Mouse (Mus musculus) myocyte (in vitro differentiated cells): ENCODE results near the gene Orc3. TPM values are rescaled to one million over a fixed set of nuclear protein-coding genes. Genes with fewer than 3 reads are reported as not detected.

ENCODE experiments used
- H3K27me3 ChIP-seq: one replicate; pipeline ENCODE4 v1.6.1; 2011; ENCODE audit not compliant: control insufficient read depth, insufficient read depth, insufficient read length
- H3K36me3 ChIP-seq: one replicate; pipeline ENCODE4 v1.6.1; 2011; ENCODE audit not compliant: control insufficient read depth, insufficient read depth
- H3K4me2 ChIP-seq: one replicate; pipeline ENCODE4 v1.6.1; 2011; ENCODE audit warnings: low read depth, control low read depth
- H3K4me3 ChIP-seq: one replicate; pipeline ENCODE4 v1.5.1; 2011; ENCODE audit warnings: mild to moderate bottlenecking, control low read depth, moderate library complexity
- H3K79me2 ChIP-seq: one replicate; pipeline ENCODE4 v1.6.1; 2011; ENCODE audit not compliant: control insufficient read depth, insufficient read depth
- H3ac ChIP-seq: one replicate; pipeline ENCODE4 v1.6.1; 2011; ENCODE audit not compliant: control insufficient read depth, insufficient read length
- CEBPB ChIP-seq: IDR thresholded peaks from 2 replicates; pipeline ENCODE4 v1.6.1; 2011; ENCODE audit warnings: mild to moderate bottlenecking, moderate library complexity; ENCODE audit not compliant: poor library complexity, insufficient read depth, severe bottlenecking
- E2F4 ChIP-seq: IDR thresholded peaks from one replicate; pipeline ENCODE4 v1.6.1; 2011; ENCODE audit warnings: mild to moderate bottlenecking, control low read depth, moderate library complexity; ENCODE audit not compliant: insufficient read depth
- MAX ChIP-seq: IDR thresholded peaks from one replicate; pipeline ENCODE4 v1.6.1; 2011; ENCODE audit warnings: low read depth, mild to moderate bottlenecking, control low read depth
- MYOD1 ChIP-seq, 3 experiments: IDR thresholded peaks; one replicate each; pipeline ENCODE4 v1.6.1; 2011; ENCODE audit warnings: control low read depth in 2 of 3, low read depth in 2 of 3, mild to moderate bottlenecking in 2 of 3, moderate library complexity in 1 of 3; ENCODE audit not compliant: insufficient read length in 2 of 3, control insufficient read depth in 1 of 3
- MYOG ChIP-seq, 3 experiments: IDR thresholded peaks; one replicate each; pipeline ENCODE4 v1.6.1; 2011; ENCODE audit warnings: control low read depth in 2 of 3, low read depth in 2 of 3, mild to moderate bottlenecking in 2 of 3; ENCODE audit not compliant: insufficient read length in 2 of 3, control insufficient read depth in 1 of 3, insufficient read depth in 1 of 3
- POLR2A ChIP-seq: IDR thresholded peaks from one replicate; pipeline ENCODE4 v1.6.1; 2011; ENCODE audit warnings: low read depth, mild to moderate bottlenecking, control low read depth, moderate library complexity; ENCODE audit not compliant: insufficient read length
- POLR2AphosphoS2 ChIP-seq: IDR thresholded peaks from one replicate; pipeline ENCODE4 v1.6.1; 2011; ENCODE audit warnings: low read depth, control low read depth; ENCODE audit not compliant: insufficient read length
- REST ChIP-seq: IDR thresholded peaks from one replicate; pipeline ENCODE4 v1.6.1; 2011; ENCODE audit warnings: mild to moderate bottlenecking, control low read depth, moderate library complexity; ENCODE audit not compliant: insufficient read depth, insufficient read length
- SRF ChIP-seq: IDR thresholded peaks from one replicate; pipeline ENCODE4 v1.6.1; 2011; ENCODE audit warnings: low read depth; ENCODE audit not compliant: control insufficient read depth, insufficient read length
- TCF12 ChIP-seq: IDR thresholded peaks from one replicate; pipeline ENCODE4 v1.6.1; 2011; ENCODE audit warnings: mild to moderate bottlenecking, control low read depth; ENCODE audit not compliant: poor library complexity, insufficient read depth, severe bottlenecking
- TCF3 ChIP-seq: IDR thresholded peaks from one replicate; pipeline ENCODE4 v1.6.1; 2011; ENCODE audit warnings: low read depth, control low read depth; ENCODE audit not compliant: insufficient read length
- USF1 ChIP-seq: IDR thresholded peaks from one replicate; pipeline ENCODE4 v1.6.1; 2011; ENCODE audit warnings: low read depth, mild to moderate bottlenecking, control low read depth, moderate library complexity
- polyA plus RNA-seq: library from polyadenylated mRNA; unstranded; fragments of >200 nt; fragmentation: generic; extraction: Trizol; gene quantifications from one replicate; pipeline ENCODE4 v1.2.1, GENCODE M21; 2012; ENCODE audit warnings: missing spikeins

Orc3 gene
- polyA plus RNA-seq, 1 experiment = 20.0 TPM

DNA sequence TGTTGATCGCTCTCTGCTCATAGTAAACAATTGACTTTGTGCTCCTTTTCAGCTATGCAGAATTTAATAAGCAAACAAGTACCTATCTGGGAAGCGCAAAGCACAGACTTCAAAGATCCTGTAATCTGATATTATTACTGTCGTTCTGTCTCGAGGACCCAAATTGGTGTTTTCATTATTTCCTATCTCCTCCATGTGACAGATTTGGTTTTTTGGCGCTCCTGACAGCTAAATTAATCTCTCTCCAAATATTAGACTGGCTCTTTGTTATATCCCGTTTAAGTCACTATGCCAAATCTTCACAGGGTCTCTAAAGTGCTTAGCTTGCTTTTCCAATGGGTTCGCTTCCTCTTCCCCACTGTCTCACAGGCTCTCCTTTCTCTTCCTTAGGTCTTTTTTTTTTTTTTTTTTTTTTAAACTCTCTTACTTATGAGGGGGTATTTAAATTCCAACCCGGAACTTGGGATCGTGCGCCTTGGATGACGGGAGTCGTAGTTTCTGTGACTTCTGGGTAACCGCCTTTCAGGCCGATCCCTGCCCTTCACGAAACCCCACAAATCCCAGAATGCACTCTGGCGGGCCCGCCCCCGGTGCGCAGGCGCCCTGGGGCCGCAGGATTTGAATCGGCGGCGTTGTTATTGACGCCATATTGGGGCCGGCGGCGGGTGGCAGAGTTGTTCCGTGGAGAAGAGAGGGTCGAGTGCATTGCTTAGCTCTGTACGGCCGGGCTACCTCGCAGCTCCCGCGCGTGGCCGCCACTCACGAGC lies 64.6 kb downstream of the Orc3 start:
- TF ChIP-seq CEBPB = no peak
- peak; percentile 43 for TF ChIP-seq E2F4
- TF ChIP-seq POLR2A = peak; percentile 83
- TF ChIP-seq POLR2AphosphoS2 = peak; percentile 79
- TF ChIP-seq USF1 = peak; percentile 1
- no peak for TF ChIP-seq MYOD1 (IDR thresholded peaks at IDR 0.05; ENCODE audit: control insufficient read depth in 1 of 3, insufficient read length in 2 of 3, low read depth in 2 of 3)

DNA sequence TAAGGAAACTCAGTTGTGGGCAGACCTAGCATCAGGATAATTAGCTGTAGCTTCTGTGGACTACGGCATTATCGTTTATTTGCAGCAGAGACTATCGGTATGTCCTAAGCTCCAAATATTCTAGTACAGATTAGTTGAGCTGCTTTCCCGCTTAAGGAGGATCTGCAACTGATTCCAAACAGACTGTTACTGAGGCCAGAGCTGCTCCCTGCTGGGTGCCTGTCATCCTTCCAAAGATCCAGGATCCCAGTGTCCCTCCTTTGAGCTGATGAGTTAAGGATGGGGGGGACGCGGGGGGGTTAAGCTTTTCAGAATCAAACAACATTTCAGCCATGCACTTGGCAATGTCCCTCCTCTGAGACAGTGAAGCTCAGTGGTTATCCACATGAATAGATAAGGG lies 84.8 kb downstream of the Orc3 start:
- Histone ChIP-seq H3K4me2 (no peak overlapping the region), H3K36me3 (no peaks in the 10 kb centered on the region), H3K4me3 (no peak overlapping the region), H3ac (no peak overlapping the region), H3K27me3 (no peaks in the 10 kb centered on the region), H3K79me2 (no peaks in the 10 kb centered on the region)
- no peak for TF ChIP-seq MAX
- TF ChIP-seq USF1 = no peak
- no peak for TF ChIP-seq REST
- TF ChIP-seq MYOG (IDR thresholded peaks at IDR 0.05; ENCODE audit: control insufficient read depth in 1 of 3, insufficient read depth in 1 of 3, insufficient read length in 2 of 3, low read depth in 2 of 3) = no peak
- no peak for TF ChIP-seq POLR2A
- TF ChIP-seq SRF = no peak
- no peak for TF ChIP-seq TCF3
- TF ChIP-seq TCF12 = no peak
- TF ChIP-seq POLR2AphosphoS2 = no peak
- TF ChIP-seq MYOD1 (IDR thresholded peaks at IDR 0.05; ENCODE audit: control insufficient read depth in 1 of 3, insufficient read length in 2 of 3, low read depth in 2 of 3) = no peak
- TF ChIP-seq CEBPB = no peak
- TF ChIP-seq E2F4 = no peak

More for the DNA sequence above, 64.6 kb downstream of the Orc3 start:
- Histone ChIP-seq H3K36me3 (peaks cover 2% of the 10 kb centered on the region), H3ac (peak overlapping the region; percentile 90), H3K27me3 (no peaks in the 10 kb centered on the region), H3K4me2 (peak overlapping the region; percentile 76), H3K4me3 (peak overlapping the region; percentile 54), H3K79me2 (peaks cover 33% of the 10 kb centered on the region)

DNA sequence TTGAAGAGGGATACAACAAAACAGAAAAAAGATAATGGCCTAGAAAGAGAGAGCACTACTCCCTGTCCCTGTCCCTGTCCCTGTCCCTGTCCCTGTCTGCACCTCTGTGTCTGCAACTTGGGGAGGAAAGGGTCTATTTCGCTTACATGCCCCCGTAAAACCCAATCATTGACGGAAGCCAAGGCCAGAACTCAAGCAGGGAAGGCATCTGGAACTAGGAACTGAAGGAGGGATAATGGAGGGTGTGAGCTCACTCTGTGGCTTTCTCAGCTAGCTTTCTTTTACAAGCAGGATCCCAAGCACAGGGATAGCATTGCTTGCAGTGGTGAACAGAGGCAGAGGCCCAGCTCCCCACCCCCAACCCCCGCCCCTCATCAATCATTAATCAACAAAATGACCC lies 85.4 kb downstream of the Orc3 start:
- H3K27me3 ChIP-seq = no peaks in the 10 kb centered on the region
- no peaks in the 10 kb centered on the region for H3K36me3 ChIP-seq
- H3ac ChIP-seq = no peak overlapping the region
- no peak overlapping the region for H3K4me2 ChIP-seq
- H3K79me2 ChIP-seq = no peaks in the 10 kb centered on the region
- no peak overlapping the region for H3K4me3 ChIP-seq
- TF ChIP-seq MYOG (IDR thresholded peaks at IDR 0.05; ENCODE audit: control insufficient read depth in 1 of 3, insufficient read depth in 1 of 3, insufficient read length in 2 of 3, low read depth in 2 of 3) = no peak
- TF ChIP-seq TCF3 = no peak
- no peak for TF ChIP-seq CEBPB
- no peak for TF ChIP-seq MYOD1 (IDR thresholded peaks at IDR 0.05; ENCODE audit: control insufficient read depth in 1 of 3, insufficient read length in 2 of 3, low read depth in 2 of 3)
- no peak for TF ChIP-seq REST
- TF ChIP-seq SRF = no peak
- TF ChIP-seq MAX = no peak

DNA sequence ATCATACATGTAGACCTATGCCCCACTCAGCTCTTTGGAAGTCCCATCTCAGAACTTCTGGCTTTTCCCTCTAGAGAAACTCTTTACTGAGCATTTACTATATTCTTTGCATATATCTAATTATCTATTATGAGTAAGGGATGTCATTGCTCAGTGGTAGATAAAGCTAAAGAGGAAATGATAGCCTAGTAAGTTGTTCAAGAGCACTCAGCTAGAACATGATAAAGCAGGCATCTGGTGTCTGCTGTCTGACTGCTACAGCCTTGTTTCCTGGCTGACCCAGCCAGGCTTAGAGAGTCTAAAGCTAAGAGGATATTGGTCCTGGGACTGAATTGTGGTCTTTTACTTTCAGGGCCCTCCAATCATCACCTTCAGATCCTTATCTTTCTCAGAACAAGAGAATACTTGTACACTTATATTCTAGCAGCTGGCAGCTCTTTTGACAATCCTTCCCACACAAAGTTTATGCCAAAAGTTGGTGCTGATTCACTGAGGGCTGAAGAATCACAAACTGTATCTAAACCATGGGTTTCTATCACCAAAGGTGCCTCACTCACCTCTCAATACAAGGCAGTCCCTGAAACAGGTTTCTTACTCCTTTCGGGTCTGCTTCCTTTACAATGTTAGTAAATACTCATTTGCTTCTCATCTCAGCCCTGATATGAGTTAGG lies 86.2 kb downstream of the Orc3 start:
- no peak overlapping the region for H3K4me3 ChIP-seq
- no peak overlapping the region for H3ac ChIP-seq
- H3K36me3 ChIP-seq = no peaks in the 10 kb centered on the region
- no peak for TF ChIP-seq TCF3
- no peak for TF ChIP-seq E2F4
- TF ChIP-seq MYOG (IDR thresholded peaks at IDR 0.05; ENCODE audit: control insufficient read depth in 1 of 3, insufficient read depth in 1 of 3, insufficient read length in 2 of 3, low read depth in 2 of 3) = no peak
- TF ChIP-seq POLR2AphosphoS2 = no peak
- no peak for TF ChIP-seq USF1
- TF ChIP-seq MYOD1 (IDR thresholded peaks at IDR 0.05; ENCODE audit: control insufficient read depth in 1 of 3, insufficient read length in 2 of 3, low read depth in 2 of 3) = no peak
- no peak for TF ChIP-seq REST
- TF ChIP-seq POLR2A = no peak
- no peak for TF ChIP-seq TCF12
- TF ChIP-seq MAX = no peak
- TF ChIP-seq CEBPB = no peak
- no peak for TF ChIP-seq SRF
- H3K27me3 ChIP-seq = no peaks in the 10 kb centered on the region
- no peak overlapping the region for H3K4me2 ChIP-seq
- H3K79me2 ChIP-seq = no peaks in the 10 kb centered on the region
